Mouse (Mus musculus) midbrain, embryonic 13.5 days (tissue): Measurements from ENCODE around the gene Alad. TPM values are rescaled to one million over a fixed set of nuclear protein-coding genes. Genes with fewer than 3 reads are reported as not detected.

Experiments
- ATAC-seq: fragments of 200-750 bp; cut with Nextera tagmentation; 2 replicates; pipeline ENCODE4 v1.8.0; 2017; ENCODE audit warnings: mild to moderate bottlenecking, moderate TSS enrichment, moderate library complexity
- H3K27ac ChIP-seq: fragments of 300-500 bp; sonication (generic); 2 replicates; pipeline ENCODE4 v1.5.1; 2015; ENCODE audit warnings: inconsistent platforms, mild to moderate bottlenecking, moderate library complexity
- H3K27me3 ChIP-seq: fragments of 300-500 bp; sonication (generic); 2 replicates; pipeline ENCODE4 v1.6.1; 2015; ENCODE audit warnings: mild to moderate bottlenecking, inconsistent platforms
- H3K36me3 ChIP-seq: fragments of 300-500 bp; sonication (generic); 2 replicates; pipeline ENCODE4 v1.6.1; 2015; ENCODE audit warnings: mild to moderate bottlenecking, inconsistent platforms
- H3K4me1 ChIP-seq: fragments of 300-500 bp; sonication (generic); replicated peaks from 2 replicates; pipeline ENCODE4 v1.6.1; 2015; ENCODE audit warnings: inconsistent platforms
- H3K4me2 ChIP-seq: fragments of 300-500 bp; sonication (generic); replicated peaks from 2 replicates; pipeline ENCODE4 v1.6.1; 2015; ENCODE audit warnings: moderate library complexity, mild to moderate bottlenecking, inconsistent platforms
- H3K4me3 ChIP-seq: fragments of 300-500 bp; sonication (generic); replicated peaks from 2 replicates; pipeline ENCODE4 v1.5.1; 2015; ENCODE audit warnings: mild to moderate bottlenecking, inconsistent platforms
- H3K9ac ChIP-seq: fragments of 300-500 bp; sonication (generic); replicated peaks from 2 replicates; pipeline ENCODE4 v1.6.1; 2015; ENCODE audit warnings: mild to moderate bottlenecking, inconsistent platforms
- H3K9me3 ChIP-seq: fragments of 300-500 bp; sonication (generic); 2 replicates; pipeline ENCODE4 v1.6.1; 2016; ENCODE audit warnings: mild to moderate bottlenecking, inconsistent platforms
- WGBS: fragments of 180-500 bp; shearing (Covaris S2); methylation state at CpG from one replicate; pipeline ENCODE4 v1.1.7; 2015; 5-methylcytosine and 5-hydroxymethylcytosine counted together
- polyA plus RNA-seq: library from polyadenylated mRNA; unstranded; fragments of >200 nt; fragmentation: Nextera tagmentation; extraction: Ambion mirVana; gene quantifications from 2 replicates; pipeline ENCODE4 v1.2.1, GENCODE M21; 2015

Alad gene
- polyA plus RNA-seq, 1 experiment from 2014 or later = 65.4 TPM

GRCm38 (mm10) chr4:62533729-62534128 lies 14.0 kb upstream of the Alad start:
- H3K36me3 ChIP-seq = no peaks in the 10 kb centered on the region
- H3K9me3 ChIP-seq = no peaks in the 10 kb centered on the region
- no peak overlapping the region for H3K4me2 ChIP-seq
- 78% methylated on average over 6 of the region's 6 CpGs for WGBS
- H3K4me3 ChIP-seq = no peak overlapping the region
- no peak for ATAC-seq
- H3K9ac ChIP-seq = no peak overlapping the region
- H3K27ac ChIP-seq = no peak overlapping the region
- no peaks in the 10 kb centered on the region for H3K27me3 ChIP-seq
- H3K4me1 ChIP-seq = no peaks in the 10 kb centered on the region

DNA sequence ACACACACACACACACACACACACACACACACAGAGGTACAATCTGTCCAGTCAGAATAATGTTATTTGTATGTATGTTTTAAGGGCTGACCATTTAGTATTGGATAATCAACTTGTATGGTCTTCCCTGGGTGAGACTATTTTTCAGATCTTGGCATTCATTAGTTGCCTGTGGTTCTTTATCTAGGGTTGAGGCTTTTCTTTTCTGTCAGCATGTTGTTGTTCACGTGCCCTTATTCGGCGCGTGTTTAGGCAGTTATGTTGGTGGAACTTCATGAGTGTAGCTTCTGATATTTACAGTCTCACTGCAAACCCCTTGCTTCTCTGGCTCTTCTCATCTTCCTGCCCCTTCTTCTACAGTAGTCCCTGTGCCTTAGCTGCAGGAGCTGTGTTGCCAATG lies 7.9 kb upstream of the Alad start:
- H3K4me3 ChIP-seq = no peak overlapping the region
- 84% methylated on average over 4 of the region's 4 CpGs for WGBS
- peaks cover 5% of the 10 kb centered on the region for H3K36me3 ChIP-seq
- H3K27me3 ChIP-seq = no peaks in the 10 kb centered on the region
- H3K4me1 ChIP-seq = peaks cover 12% of the 10 kb centered on the region
- H3K9me3 ChIP-seq = no peaks in the 10 kb centered on the region
- no peak overlapping the region for H3K9ac ChIP-seq
- no peak for ATAC-seq
- H3K27ac ChIP-seq = no peak overlapping the region
- H3K4me2 ChIP-seq = no peak overlapping the region

- Histone ChIP-seq H3K4me1 (peaks cover 12% of the 10 kb centered on the region), H3K27me3 (no peaks in the 10 kb centered on the region), H3K36me3 (peaks cover 8% of the 10 kb centered on the region), H3K9me3 (no peaks in the 10 kb centered on the region), H3K4me2 (no peak overlapping the region), H3K9ac (no peak overlapping the region), H3K4me3 (no peak overlapping the region), H3K27ac (no peak overlapping the region)
- ATAC-seq = no peak
- WGBS = 62% methylated on average over 2 of the region's 2 CpGs
These were observed 6.5 kb upstream of the Alad start for GRCm38 (mm10) chr4:62526256-62526655.

GRCm38 (mm10) chr4:62525489-62525811 lies 5.7 kb upstream of the Alad start:
- no peaks in the 10 kb centered on the region for H3K9me3 ChIP-seq
- no peak overlapping the region for H3K27ac ChIP-seq
- peak overlapping the region; percentile 97 for H3K4me2 ChIP-seq
- H3K9ac ChIP-seq = 0 out of 2 replicates have a peak overlapping the region, but pooled peaks have one; percentile 14
- no peak for ATAC-seq
- no peaks in the 10 kb centered on the region for H3K27me3 ChIP-seq
- WGBS = under 1% methylated on average over 10 of the region's 10 CpGs
- H3K4me3 ChIP-seq = peak overlapping the region; percentile 79
- peaks cover 14% of the 10 kb centered on the region for H3K4me1 ChIP-seq
- H3K36me3 ChIP-seq = peaks cover 8% of the 10 kb centered on the region

GRCm38 (mm10) chr4:62524651-62525488 lies 5.2 kb upstream of the Alad start, which contains the start of the genes Pole3 and 4933430I17Rik:
TSS of gene Pole3 (minus strand) at chr4:62525068.
TSS of gene 4933430I17Rik (plus strand) at chr4:62525369.
- H3K27ac ChIP-seq = peak within 1 kb of the TSS; percentile 92
- ATAC-seq = peak; percentile 99
- H3K4me2 ChIP-seq = peak within 1 kb of the TSS; percentile 97
- peak within 1 kb of the TSS; percentile 79 for H3K4me3 ChIP-seq
- H3K9ac ChIP-seq = peak within 1 kb of the TSS; percentile 75
- H3K9me3 ChIP-seq = no peaks in the 10 kb centered on the region
- H3K36me3 ChIP-seq = peaks cover 8% of the 10 kb centered on the region
- under 1% methylated on average over 59 of the region's 59 CpGs for WGBS
- H3K27me3 ChIP-seq = no peaks in the 10 kb centered on the region
- H3K4me1 ChIP-seq = peaks cover 19% of the 10 kb centered on the region

DNA sequence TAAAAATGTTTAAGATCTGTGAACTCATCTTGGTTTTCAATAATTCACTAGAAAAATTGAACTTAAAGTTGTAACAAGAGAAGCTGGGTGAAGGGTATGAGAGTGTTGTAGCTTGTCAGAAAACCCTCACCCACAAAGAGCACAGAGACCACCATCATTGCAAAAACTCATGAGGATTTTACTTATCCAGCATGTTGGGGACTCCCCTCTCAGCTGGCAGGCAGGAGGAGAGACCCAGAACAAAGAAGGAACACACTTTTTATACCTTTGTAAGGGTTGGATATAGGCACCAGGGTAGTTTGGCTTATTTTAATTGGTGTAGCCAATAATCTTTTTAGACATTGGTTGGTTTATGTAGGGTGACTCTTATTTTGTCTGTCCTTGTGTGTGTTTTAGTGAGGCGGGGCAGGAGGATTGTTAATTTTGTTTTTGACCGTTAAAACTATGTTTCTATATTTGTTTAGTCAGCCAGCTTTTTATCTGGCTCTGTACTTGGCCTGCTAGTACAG lies 1.2 kb upstream of the Alad start:
- Histone ChIP-seq H3K27me3 (no peaks in the 10 kb centered on the region), H3K4me1 (peaks cover 31% of the 10 kb centered on the region), H3K36me3 (peaks cover 8% of the 10 kb centered on the region), H3K9me3 (no peaks in the 10 kb centered on the region), H3K4me3 (no peak overlapping the region), H3K9ac (no peak overlapping the region; the same call in 1 of the 2 replicates), H3K4me2 (no peak overlapping the region), H3K27ac (no peak overlapping the region)
- 85% methylated on average over 2 of the region's 2 CpGs for WGBS
- ATAC-seq = no peak

DNA sequence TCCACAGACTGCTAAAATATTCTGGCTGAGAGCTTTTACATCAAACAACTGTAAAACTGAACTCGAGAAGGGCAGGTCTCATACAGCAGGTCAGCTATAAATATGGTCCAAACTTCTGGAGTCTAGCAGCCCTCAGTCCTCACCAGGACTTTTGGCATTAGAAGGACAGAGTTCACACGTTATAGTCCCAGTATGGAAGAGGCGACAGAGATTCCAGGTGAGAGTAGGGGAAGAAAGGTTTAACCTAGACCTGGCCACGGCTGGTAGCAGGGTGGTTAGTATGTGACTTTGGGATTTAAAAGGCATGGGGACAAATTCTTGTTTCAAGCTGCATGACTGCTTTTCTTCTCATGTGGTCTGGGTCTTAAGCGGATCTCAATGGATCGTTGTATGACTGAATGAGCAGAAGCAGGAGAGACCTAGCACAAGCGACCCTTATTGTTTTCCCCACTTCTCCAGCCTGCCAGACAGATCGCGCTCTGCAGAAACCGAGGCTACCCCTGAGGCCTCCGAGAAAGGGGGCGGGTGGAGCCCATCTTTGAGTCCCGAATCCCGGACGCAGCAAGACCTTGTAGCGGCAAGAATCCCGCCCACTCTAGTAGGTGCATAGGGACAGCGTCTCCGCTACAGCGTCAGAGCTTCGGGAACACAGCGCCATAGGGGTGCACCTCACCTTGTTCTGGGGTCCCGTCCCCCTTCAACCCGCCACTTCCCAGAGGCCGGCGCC lies 433 bp downstream of the Alad start:
- peaks cover 27% of the 10 kb centered on the region for H3K4me1 ChIP-seq
- 2% methylated on average over 26 of the region's 26 CpGs for WGBS
- no peaks in the 10 kb centered on the region for H3K27me3 ChIP-seq
- peak overlapping the region; percentile 77 for H3K4me2 ChIP-seq
- H3K27ac ChIP-seq = peak overlapping the region; percentile 79
- ATAC-seq = peak; percentile 19
- peaks cover 8% of the 10 kb centered on the region for H3K36me3 ChIP-seq
- peak overlapping the region; percentile 71 for H3K4me3 ChIP-seq
- H3K9me3 ChIP-seq = no peaks in the 10 kb centered on the region
- H3K9ac ChIP-seq = peak overlapping the region; percentile 84

DNA sequence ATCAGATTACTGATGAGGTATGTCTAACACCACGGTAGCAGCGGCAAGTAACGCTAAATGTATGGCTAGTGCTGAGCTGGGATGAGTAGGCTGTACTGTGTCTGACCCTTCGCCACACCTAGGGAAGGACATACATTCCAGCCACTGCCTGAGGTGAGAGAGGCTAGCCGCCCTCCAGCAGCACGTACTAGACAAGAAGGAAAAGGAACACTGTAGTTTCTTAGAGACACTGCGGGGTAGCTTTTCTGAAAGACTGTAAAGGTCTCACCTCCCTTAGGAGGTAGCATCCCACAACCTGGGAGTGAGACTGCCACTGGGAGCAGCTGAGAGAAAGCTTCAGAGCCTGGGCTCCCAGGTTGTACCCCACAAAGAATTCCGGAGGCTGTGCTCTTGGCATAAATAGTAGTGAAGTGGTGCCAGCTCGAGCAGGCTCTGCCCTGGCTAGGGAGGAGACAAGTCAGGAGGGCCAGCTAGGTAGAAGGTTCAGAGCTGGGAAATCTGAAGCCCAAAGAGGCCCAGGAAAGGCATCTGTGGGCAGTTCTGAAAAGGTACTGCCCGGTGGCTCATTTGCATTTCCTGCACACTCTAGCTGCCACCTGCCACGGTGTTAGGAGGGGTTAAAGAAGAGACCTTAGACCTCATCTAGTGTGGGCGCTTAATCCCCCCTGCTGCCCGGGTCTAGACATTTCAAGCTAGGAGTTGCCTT lies 1.1 kb downstream of the Alad start:
- H3K4me1 ChIP-seq = peaks cover 21% of the 10 kb centered on the region
- no peaks in the 10 kb centered on the region for H3K9me3 ChIP-seq
- H3K4me2 ChIP-seq = peak overlapping the region; percentile 77
- WGBS = 55% methylated on average over 13 of the region's 13 CpGs
- H3K4me3 ChIP-seq = peak overlapping the region; percentile 71
- H3K27ac ChIP-seq = peak overlapping the region; percentile 27; the same call in 1 of the 2 replicates
- no peak; the same call in 1 of the 2 replicates for ATAC-seq
- peak overlapping the region; percentile 84 for H3K9ac ChIP-seq
- H3K36me3 ChIP-seq = peaks cover 12% of the 10 kb centered on the region
- H3K27me3 ChIP-seq = no peaks in the 10 kb centered on the region

- Histone ChIP-seq H3K4me3 (no peak overlapping the region), H3K36me3 (peaks cover 16% of the 10 kb centered on the region), H3K9ac (peak overlapping the region; percentile 84; the same call in 1 of the 2 replicates), H3K9me3 (no peaks in the 10 kb centered on the region), H3K4me1 (peaks cover 21% of the 10 kb centered on the region), H3K27ac (no peak overlapping the region), H3K27me3 (no peaks in the 10 kb centered on the region), H3K4me2 (peak overlapping the region; percentile 77)
- 86% methylated on average over 10 of the region's 10 CpGs for WGBS
- no peak for ATAC-seq
These were observed 1.9 kb downstream of the Alad start for GRCm38 (mm10) chr4:62517538-62518415.

- Histone ChIP-seq H3K27ac (no peak overlapping the region; the same call in 1 of the 2 replicates), H3K27me3 (no peaks in the 10 kb centered on the region), H3K9ac (no peak overlapping the region), H3K9me3 (no peaks in the 10 kb centered on the region), H3K4me3 (no peak overlapping the region), H3K4me1 (peaks cover 21% of the 10 kb centered on the region), H3K36me3 (peaks cover 20% of the 10 kb centered on the region), H3K4me2 (no peak overlapping the region)
- no peak for ATAC-seq
- WGBS = 94% methylated on average over 8 of the region's 8 CpGs
These were observed 2.7 kb downstream of the Alad start for GRCm38 (mm10) chr4:62517046-62517445.

GRCm38 (mm10) chr4:62516579-62516978 lies 3.1 kb downstream of the Alad start:
- Histone ChIP-seq H3K9ac (no peak overlapping the region), H3K36me3 (peaks cover 24% of the 10 kb centered on the region), H3K9me3 (no peaks in the 10 kb centered on the region), H3K4me2 (no peak overlapping the region), H3K4me3 (no peak overlapping the region), H3K4me1 (peaks cover 21% of the 10 kb centered on the region), H3K27ac (no peak overlapping the region; the same call in 1 of the 2 replicates), H3K27me3 (no peaks in the 10 kb centered on the region)
- ATAC-seq = no peak
- 78% methylated on average over 1 of the region's 1 CpGs for WGBS
